Mouse (Mus musculus) liver, postnatal 0 days (tissue): ENCODE results near the gene Faf1.

Experiments used
- CTCF ChIP-seq: sonication (generic); IDR thresholded peaks from 2 replicates; pipeline ENCODE4 v1.5.1; 2016; ENCODE audit warnings: antibody characterized with exemption, low read depth
- EP300 ChIP-seq: IDR thresholded peaks from 2 replicates; pipeline ENCODE4 v1.6.1; 2016; ENCODE audit warnings: antibody characterized with exemption, low read depth, mild to moderate bottlenecking

- TF ChIP-seq CTCF (peak; percentile 22; the same call in 1 of the 2 replicates), EP300 (no peak)
Measured at GRCm38 (mm10) chr4:109743984-109744383, 67.6 kb downstream of the Faf1 start.
